Mouse (Mus musculus): ENCODE measurements at regions not wholly inside any gene's neighbourhood (a gene's known extent, or its start where the extent isn't known, plus 50 kb on each side); places are given as distances from the start of the nearest gene placed in this dataset.
A peak's percentile ranks its signal among the peaks of the same experiment; 100 is the strongest.

GRCm38 (mm10) chr4:105327711-105328471 lies 170.7 kb downstream of the Plpp3 start:
- no peak for DNase-seq

GRCm38 (mm10) chr4:105328776-105329175 lies 171.6 kb downstream of the Plpp3 start:
- DNase-seq: peak; percentile 57

GRCm38 (mm10) chr4:105332081-105332480 lies 174.9 kb downstream of the Plpp3 start:
- no peak for DNase-seq

- DNase-seq: no peak
Measured at GRCm38 (mm10) chr4:105335872-105336271, 178.7 kb downstream of the Plpp3 start.

DNA sequence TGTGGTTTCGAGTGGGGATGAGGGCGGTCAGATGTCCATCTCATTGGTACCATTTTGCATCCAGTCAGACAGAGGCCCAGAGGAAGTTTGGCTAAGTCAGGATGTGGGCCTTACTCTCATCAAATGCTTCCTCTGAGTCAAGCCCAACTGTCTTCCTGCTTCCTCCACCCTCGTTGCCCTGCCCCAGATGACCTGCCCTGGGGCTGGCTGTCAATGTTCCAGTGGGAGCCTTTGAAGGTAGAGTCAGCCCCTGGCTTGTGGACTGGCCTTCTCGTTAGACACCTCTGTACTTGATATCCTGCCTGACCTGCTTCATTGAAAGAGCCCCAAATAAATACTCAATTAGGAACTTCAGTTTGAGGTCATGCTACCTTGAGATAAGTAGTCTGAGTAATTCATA lies 179.4 kb downstream of the Plpp3 start:
- DNase-seq: no peak

- DNase-seq: no peak
Measured at GRCm38 (mm10) chr4:105338131-105338530, 181.0 kb downstream of the Plpp3 start.

DNA sequence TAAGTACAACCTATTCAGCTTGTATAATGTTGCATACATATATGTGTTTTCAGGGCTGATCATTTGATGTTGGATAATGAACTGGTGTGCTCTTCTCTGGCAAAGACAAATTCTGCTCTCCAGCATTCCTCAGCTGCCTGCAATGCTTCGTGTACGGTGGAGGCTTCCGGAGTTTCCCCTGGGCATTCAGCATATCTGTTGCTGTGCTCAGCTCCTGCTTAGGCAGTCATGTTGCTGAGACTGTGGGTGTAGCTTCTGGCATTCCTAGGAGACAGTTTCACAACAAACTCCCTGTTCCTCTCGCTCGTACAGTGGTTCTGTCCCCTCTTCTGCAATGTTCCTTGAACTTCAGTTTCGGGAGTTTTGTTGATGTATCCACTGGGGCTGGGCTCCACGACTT lies 181.7 kb downstream of the Plpp3 start:
- no peak for DNase-seq

- DNase-seq: no peak
Measured at GRCm38 (mm10) chr4:105341274-105341673, 184.1 kb downstream of the Plpp3 start.

DNA sequence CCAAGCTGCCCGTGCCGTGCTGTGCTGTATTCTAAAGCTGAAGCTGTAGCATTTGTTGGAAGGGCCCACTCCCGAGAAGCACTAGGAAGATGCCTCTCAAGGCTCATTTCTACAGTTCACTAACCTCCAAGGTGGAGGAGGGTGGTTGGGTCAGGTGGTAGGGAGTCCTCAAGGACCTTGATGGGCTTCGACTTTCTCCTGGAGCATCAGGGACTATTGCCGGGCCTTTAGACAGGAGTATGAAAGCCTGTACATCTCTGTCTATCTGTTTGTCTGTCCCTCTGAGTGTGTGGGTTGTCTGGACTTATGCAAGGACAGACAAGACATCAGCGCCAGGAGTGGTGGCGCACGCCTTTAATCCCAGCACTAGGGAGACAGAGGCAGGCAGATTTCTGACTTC lies 189.7 kb downstream of the Plpp3 start:
- DNase-seq: no peak

DNA sequence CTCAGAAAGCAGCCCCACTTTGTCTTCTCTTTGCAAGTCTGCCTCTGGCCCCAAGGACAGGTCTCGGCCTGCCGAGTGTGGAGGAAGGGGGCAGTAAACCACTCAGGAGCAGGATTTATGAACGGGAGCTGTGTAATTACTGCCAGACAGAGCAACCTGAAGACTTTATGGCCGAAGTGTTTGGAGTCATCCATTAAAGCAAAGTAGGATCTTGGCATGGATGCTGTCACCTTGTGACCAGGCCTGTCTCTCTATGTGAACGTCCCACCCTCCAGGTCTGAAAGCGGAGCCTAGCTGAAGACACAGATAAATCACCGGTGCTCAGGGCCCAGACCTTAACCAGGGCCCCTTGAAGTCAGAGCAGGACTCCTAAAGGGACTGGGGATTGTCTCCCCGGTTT lies 190.8 kb downstream of the Plpp3 start:
- DNase-seq: no peak

GRCm38 (mm10) chr4:105349316-105350207 lies 192.4 kb downstream of the Plpp3 start:
- DNase-seq: no peak

DNA sequence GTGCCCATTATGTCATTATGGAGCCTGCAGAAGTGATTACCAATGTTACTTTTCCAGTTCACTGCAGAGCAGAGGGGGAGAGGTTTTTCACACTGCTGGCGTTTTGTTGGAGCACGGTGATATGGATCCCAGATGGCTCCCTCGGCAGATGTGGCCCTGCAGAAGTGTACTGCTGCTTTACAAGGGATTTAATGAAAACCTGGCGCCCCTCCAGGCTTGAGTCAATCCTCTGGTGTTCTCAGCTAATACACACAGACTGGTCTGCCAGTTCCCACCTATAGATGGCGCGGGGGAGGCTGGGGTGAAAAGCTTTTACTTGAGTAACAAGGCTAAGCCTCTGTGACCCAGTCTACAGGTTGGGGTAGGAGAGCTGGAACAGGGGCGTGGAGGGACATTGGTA lies 195.2 kb downstream of the Plpp3 start:
- no peak for DNase-seq

- DNase-seq: no peak
Measured at GRCm38 (mm10) chr4:105352953-105353352, 195.8 kb downstream of the Plpp3 start.

- no peak for DNase-seq
Measured at GRCm38 (mm10) chr4:105354097-105354496, 196.9 kb downstream of the Plpp3 start.

GRCm38 (mm10) chr4:105356616-105357015 lies 199.5 kb downstream of the Plpp3 start:
- no peak for DNase-seq

GRCm38 (mm10) chr4:105358725-105359124 lies 201.6 kb downstream of the Plpp3 start:
- DNase-seq: no peak

DNA sequence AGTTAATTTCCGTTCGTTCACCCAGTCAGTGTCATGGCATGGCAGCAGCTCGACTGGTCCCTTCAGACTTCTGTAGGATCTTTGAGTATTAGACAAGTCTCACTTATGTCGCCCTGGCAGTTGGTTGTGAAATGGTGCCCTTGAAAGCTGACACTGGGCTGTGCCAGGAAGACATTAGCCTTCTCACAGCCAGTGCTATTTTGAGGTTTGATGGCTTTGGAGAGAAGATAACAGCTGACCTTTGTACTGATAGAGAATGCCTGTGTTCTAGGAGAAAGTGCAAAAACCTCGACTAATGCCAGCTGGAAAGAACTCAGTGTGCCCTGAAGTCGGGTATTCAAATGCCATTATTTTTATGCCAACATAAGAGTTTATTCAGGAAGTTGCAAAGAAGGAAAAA lies 207.3 kb downstream of the Plpp3 start:
- DNase-seq: peak; percentile 63

- DNase-seq: no peak
Measured at GRCm38 (mm10) chr4:105365076-105365475, 207.9 kb downstream of the Plpp3 start.

DNA sequence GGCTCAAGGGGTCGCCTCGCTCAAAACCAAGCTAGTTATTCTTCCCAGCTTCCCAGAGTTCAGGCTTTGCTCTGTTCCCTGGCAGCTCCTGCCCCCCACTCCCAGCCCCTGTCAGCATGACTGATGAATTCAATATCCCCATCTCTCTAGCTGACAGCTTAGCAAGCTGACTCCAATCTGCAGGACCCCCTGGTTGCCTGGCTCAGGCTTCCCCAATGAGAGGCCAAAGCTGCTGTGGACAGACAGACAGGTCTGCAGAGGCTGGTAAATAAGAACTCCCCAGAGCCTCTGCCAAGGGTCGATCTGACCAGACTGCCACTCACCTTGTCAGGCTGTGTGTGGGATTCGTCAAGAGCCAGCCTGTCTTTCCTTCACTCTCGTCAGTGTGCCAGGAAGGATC lies 219.4 kb downstream of the Plpp3 start:
- DNase-seq: no peak

GRCm38 (mm10) chr4:105377469-105378187 lies 220.5 kb downstream of the Plpp3 start:
- DNase-seq: no peak

DNA sequence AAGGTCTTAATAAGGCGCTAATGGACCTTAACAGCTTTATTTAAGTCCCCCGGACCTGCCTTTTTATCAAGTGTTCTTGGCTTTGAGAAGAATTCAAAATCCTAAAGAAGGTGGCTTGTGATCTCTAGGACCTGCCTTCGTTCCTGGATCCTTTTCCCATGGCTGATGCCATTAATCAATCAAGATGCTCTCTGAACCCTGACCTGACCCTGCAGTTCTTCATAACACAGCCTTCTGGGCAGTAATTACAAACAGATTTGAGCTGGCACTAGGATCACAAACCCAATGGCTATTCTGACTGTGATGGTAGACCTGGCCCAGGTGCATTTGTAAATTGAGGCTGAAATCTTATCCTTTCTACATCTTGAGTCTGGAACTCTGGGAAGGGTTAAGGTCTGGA lies 227.7 kb downstream of the Plpp3 start:
- no peak for DNase-seq

DNA sequence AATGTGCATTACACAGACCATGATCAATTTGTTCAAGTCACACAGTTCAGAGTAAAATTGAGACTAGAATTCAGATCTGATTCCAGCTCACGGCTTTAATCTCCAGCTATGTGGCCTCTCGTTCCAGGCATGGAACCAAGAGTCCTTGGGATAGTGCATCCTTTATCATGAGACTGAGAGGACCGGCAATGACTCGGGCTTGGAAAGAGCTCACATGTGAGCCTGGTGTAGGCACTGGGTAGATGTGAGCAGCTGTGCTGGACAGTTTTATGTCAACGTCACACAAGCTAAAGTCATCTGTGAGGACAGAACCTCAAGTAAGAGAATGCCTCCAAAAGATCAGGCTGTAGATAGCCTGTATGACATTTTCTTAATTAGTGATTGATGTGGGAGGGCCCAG lies 228.3 kb downstream of the Plpp3 start:
- DNase-seq: no peak

DNA sequence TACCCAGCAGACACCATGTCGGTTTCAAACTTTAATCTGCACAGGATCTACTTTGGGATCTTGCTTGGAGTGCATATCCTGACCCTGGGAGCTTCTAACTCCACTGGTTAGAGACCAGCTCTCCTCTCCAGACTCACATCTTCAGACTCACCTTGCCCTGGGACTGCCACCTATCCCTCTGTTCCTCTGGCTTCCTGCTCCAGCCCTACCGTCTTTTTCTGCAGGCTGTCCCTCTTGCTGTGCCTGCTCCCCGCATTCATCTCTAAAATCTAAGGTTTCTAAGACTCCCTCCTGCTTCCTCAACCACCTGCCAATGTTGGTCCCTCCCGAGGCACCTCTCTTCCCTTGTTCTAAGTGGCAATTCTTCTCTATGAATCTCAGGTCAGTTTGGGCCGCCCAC lies 233.2 kb downstream of the Plpp3 start:
- DNase-seq: no peak
